Mouse (Mus musculus) frontal cortex, postnatal 14 days (tissue): ENCODE measurements around the gene Paqr7.
"Not testable (repeated sequence)": the region's sequence is repeated elsewhere in the genome, so short reads cannot be mapped to it uniquely, and the experiment has no call there.

ENCODE experiments used
- DNase-seq, 2 experiments: peaks; one replicate each; pipeline ENCODE4 v3.0.0; 2022; ENCODE audit warnings: low spot score in 2 of 2

Paqr7 gene

GRCm38 (mm10) chr4:134473764-134474163, 22.7 kb upstream of the Paqr7 start:
- no peak for DNase-seq

DNA sequence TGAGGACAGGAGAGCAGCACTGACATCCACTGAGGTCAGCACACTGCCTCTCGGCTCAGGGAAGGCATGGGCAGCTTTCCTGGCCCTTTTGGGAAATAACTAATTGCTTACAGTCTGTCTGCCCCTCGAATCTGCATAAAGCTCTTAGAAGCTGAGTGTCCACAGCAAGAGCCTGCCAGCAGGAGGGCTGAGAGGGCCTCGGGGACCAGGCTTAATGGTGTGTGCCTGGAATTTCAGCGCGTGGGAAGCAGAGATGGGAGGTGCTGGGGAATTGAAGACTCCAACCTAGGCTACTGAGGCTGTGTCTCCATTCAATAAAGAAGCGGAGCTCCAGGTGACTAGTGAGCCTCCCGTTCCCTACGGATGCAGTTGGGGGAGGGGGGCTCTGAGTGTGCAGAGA, 22.3 kb upstream of the Paqr7 start:
- DNase-seq, result no peak

DNA sequence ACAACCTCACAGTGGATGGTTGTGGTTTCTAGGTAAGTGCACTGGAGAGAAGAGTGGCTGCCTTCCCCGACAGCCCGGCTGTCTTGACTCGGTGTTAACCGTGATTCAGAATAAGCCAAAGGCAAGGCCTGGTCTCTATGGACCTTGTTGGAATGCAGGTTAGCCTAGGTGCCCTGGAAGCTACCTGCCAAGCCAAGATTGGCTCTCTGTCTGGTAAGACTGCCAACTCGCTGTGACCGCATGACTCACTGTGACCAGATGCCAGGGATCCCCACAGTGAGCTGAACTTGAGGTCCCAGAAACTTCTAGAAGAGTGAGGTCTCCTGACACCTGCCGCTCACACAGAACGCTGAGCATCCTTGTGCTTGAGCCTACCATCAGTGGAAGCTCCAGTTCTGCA, 19.6 kb upstream of the Paqr7 start:
- DNase-seq, result no peak

GRCm38 (mm10) chr4:134478031-134478430, 18.5 kb upstream of the Paqr7 start:
- peak; percentile 82 to 93 for DNase-seq

DNA sequence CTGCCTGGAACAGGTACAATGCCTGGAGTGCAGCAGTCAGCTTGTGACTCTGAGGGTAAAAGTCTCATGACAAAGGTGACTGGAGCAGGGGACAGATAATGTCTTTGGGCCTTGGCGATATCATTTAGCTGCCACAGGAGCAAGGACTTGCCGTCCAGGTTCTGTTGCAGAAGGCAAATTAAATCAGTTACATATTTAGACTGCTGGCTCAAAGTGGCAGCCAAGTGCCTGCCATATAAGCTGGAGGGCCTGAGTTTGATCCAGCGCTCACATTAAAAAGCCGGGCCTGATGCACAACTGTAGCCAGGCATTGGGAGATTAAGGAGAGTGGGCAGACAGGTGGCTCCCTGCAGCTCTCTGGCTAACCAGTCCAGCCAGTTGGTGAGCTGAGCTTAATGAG, 16.7 kb upstream of the Paqr7 start:
- no peak for DNase-seq

DNA sequence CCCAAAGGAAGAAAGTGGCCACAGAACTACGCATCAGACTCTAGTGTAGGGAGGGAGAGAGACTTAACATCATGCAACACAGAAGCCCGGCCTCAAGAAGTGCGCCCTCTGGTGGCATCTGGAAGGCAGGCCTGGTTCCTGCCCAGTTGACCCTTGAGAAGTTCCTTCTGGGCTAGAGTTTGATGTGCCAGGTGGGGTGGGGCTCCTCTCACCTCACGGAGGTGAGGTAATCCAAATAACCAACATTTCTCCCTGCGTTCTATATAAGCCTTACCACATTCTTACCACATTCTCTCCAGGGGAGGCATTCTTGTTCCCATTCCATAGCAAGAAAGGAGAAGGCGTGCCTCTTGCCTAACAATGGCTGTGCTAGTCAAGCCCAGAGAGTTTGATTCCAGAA, 15.6 kb upstream of the Paqr7 start:
- DNase-seq, result peak in 1 of 2 experiments; percentile 62

DNA sequence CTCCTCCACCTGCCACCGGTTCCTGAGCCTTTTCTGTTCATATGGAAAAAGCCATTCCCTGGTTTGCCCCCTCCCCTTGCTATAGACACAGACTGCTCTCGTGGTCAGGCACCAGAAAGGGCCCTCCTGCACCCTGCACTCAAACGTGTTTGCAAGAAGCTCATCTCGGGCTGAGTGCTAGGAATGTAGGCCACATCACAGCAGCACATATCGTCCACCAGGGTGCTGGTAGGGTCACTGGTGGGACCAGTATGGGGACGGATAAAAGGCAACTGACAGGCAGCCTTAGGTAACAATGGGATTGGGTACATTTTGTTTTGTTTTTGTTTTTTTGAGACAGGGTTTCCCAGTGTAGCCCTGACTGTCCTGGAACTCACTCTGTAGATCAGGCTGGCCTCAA, 15.2 kb upstream of the Paqr7 start:
- DNase-seq, result no peak

- no peak for DNase-seq
Observed at GRCm38 (mm10) chr4:134482442-134482841, 14.1 kb upstream of the Paqr7 start.

DNA sequence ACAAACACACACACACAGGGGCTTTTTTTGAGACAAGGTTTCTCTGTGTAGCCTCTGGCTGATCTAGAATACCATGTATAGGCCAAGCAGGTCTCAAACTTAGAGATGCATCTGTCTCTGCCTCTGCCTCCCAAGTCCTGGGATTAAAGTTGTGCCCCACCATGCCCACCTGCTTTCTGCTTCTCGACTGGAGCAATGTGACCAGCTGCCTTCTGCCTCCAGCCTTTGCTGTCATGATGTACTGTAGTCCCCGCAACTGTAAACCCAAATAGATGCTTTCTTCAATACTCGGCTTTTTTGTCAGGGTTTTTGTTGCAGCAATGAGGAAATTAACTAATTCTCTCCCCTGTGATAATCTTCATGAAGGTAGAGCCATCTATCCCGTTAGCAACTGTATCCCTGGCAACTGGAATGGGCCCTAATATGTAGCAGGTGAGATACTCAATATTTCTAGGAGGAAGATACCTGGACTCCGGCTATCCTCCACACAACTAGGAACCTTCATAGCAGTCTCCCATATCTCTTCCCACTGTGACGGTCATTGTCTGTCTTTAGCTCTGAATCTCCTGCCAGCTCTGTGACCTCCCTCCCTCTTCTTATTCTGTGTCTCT, 13.3 kb upstream of the Paqr7 start:
- DNase-seq, result no peak

GRCm38 (mm10) chr4:134483696-134484095, 12.8 kb upstream of the Paqr7 start:
- no peak for DNase-seq

DNA sequence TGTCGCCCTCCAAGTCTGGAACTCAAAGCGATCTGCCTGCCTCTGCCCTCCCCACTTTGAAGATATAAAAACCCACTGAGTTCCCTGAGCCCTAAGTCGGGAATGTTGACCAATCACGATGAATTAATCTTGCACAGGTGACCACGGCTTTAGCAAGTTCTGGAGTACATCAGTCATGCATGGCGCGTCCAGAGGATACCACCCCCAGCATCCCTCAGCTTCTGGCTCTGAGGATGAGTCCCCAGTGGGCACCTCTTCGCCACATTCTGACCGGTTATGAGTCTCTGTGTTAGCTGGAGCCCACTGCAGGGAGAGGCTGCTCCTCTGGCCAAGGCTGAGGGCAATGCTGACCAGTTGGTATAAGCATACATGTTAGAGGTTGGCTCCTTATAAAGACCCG, 12.3 kb upstream of the Paqr7 start:
- DNase-seq, result no peak

DNA sequence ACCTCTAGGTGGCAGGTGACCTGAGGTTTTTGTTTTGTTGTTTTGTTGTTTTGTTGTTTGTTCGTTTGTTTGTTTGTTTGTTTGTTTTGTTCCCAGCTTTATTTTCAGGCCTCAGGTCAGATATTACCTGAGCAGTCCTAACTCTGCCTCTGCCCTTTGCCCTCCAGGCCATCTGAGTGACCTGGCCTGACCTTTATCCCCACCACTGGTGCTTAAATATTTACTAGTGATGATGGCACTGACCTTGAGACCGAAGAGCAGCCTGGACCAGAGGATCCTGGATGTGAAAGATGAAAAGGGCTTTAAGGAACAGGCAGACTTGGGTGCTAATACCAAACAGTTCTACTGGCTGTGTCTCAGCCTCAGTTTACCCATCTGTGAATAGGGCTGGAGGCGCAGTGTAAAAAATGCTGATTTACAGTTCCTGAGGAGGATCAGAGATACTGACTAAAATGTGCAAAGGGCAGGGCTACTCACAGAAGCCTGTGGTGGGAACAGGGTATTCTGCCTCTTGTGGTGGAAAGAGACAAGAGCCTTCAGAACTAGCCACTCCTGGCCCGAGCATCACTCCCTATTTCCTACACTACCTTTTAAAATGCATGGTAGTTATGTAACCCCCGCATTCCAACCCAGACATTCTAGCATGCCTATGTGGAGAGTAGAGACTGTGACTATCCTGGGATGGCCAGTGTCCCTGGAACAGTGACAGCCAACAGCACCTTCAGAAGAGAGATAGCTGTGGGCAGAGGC, 11.2 kb upstream of the Paqr7 start:
- no peak for DNase-seq

DNA sequence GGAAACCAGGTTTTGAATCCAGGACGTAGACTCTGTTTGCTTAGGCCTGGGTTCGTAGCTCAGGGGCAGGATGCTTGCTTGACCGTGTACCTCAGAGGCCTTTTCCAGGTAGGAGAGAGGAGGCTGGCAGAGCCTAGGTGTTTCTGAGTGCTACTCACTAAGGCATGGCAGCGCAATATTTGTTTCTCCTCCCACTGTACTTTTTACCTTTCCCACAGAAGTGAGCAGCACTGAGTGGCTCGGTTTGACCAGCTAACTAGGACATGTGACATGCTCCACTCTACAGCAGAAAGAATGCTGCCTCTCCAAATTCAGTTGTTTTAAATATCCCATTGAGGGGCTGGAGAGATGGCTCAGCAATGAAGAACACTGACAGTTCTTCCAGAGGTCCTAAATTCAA, 8.3 kb upstream of the Paqr7 start:
- no peak for DNase-seq

DNA sequence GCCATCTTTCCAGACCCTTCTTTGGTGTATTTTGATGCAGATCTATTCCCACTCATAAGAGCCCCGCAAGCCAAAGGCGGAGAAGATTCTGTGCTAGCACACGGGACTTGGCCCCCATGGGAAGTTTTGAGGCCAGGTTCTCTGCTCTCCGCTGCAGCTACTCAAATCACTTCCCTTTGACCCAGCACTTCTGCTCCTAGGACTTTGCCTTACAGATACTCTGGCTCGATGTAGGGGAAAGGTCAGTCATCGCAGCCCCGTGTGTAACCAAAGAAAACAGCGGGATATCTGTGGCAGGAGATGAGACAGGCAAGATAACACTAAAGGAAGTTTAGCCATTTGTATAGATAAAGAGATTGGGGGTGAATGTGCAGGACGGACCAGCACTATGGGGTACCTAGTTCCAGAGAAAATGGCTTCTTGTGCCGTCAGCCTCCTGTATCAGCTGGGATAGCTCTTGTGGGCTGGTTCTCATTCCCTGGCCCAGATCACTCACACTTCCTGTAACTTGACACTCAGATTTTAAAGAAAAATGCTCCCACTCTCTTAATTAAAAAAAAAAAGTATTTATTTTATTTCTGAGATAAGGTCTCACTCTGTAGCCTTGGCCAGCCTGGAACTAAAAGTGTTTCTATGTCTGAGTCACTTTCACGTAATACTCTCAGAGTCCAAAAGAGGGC, 6.4 kb upstream of the Paqr7 start:
- DNase-seq, result no peak

GRCm38 (mm10) chr4:134491716-134492115, 4.8 kb upstream of the Paqr7 start:
- no peak for DNase-seq

DNA sequence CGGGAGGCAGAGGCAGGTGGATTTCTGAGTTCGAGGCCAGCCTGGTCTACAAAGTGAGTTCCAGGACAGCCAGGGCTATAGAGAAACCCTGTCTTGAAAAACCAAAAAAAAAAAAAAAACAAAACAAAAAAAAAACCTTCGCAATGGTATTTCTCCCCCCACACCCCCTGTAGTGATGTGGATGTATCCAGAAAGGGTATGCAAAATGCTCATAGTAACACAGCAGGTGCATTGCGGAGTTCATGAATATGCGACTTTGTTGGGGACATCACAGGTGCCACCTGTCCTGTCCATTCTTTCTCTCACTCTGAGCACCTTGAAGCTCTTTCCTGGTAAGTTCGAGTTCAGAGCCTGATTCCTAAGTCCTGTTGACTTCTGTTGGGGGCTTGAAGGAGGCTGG, 2.3 kb upstream of the Paqr7 start:
- not testable (repeated sequence) for DNase-seq

DNA sequence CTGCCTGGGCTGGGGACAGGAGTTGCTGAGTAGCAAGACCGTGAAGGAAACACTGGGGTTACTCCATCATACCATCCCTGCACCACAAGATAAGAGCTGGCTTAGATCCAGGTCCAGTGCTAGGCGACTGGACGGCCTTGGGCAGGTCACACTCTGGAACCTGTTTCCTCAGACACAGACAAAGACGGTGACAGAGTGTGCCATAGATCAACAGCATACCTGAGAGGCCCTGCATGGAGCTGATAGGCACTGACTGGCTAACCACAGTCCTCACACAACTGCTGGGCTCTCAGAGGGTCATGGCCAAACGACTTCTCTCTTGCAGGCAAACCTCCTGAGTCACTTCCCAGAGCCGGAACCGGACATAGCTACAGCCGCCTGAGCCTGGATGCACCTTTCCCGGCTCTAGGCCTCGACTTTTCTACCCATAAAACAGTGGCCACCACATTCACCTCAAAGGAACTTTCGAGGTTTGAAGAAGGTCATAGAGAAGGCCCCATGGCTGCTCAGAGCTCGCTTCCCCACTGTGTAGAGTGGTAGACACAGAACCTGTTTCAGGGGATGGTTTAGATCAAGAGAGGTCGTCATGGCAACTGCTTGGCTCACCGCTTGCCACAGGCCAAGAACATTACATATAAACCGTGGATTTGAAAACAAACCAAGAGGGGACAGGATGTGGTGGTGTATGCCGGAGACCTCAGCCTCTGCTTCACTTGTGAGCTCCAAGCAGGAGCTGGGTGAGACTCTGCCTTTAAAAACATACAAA, 1.5 kb upstream of the Paqr7 start:
- no peak for DNase-seq

GRCm38 (mm10) chr4:134495546-134495923, 962 bp upstream of the Paqr7 start:
- no peak for DNase-seq

- DNase-seq, result no peak
Observed at GRCm38 (mm10) chr4:134497223-134497622, 726 bp downstream of the Paqr7 start.

DNA sequence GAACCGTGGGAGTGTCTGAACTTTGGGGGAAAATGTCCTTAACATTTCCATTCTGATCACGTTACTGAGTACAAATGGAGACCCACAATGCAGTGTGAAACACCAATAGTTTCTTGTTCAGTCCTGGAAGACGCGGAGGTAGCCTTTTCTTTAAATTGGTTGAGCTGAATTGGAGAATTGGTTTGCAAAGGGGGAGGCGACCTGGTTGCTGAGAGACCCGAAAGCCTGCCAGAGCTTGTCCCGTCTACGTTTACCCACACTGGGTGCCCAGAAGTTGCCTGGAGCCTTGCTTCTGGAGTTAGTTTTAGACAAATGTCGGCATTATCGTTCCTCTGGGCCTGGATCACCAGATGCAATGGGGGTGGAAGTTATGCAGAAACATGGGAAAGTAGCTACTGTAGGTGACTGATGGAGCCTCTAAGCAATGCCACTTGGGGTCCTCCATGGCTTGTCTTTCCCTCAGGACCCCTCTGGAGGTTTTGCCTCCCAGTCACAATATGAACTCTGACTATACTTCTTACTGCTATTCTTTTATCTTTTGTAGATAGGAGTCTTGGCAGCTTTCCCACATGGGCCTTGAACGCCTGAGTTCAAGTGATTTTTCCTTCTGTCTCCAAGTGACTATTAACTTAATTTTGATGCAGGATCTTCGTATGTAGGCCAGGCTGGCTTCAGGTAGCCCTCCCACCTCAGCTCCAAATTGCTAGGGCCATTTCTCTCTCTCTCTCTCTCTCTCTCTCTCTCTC, 1.7 kb downstream of the Paqr7 start:
- no peak for DNase-seq

DNA sequence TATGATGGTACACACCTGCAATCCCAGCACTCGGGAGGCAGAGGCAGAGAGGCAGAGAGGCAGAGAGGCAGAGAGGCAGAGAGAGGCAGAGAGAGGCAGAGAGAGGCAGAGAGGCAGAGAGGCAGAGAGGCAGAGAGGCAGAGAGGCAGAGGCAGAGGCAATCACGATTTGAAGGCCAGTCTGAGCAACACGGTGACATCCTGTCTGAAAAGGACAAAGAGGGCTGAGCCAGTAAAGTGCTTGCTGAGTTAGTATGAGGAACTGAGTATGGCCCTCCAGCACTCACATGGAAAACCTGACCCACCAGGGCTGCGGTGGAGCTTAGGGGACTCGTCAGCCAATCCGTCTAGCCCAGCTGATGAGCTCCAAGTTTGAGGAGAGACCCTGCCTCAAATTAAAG, 2.5 kb downstream of the Paqr7 start:
- DNase-seq, result not testable (repeated sequence)

DNA sequence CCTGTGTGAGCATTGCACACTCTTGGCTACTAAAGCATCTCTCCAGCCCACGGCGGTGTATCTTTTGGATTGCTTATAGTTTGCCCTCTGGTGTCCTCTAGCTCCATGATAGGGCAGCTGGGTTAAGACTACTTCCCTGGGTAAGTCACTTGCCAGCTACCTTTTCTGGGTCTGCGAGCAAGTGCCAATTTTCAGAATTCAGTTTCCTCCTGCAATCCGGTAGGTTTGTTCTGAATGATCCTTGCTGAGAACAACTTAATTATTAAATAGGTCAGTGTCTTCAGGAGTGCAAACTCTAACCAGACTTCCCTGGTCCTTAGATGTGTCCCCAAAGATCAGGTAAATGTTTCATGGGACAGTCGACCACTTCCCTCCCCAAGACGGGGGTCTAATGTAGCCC, 4.6 kb downstream of the Paqr7 start:
- DNase-seq, result no peak
